Mouse (Mus musculus) heart, postnatal 10 days (tissue): ENCODE data around the gene Mt2. TPM values are rescaled to one million over a fixed set of nuclear protein-coding genes. Genes with fewer than 3 reads are reported as not detected.

Experiments used
- DNase-seq, 2 experiments: peaks; one replicate each; pipeline ENCODE4 v3.0.0; 2021
- intact Hi-C: fragments of 180-260 bp; cut with DNase I; formaldehyde crosslinking; loops from one replicate; pipeline ENCODE4 v1.15.1; 2025
- total RNA-seq, 2 experiments: library from RNA; stranded (reverse); gene quantifications; 2 replicates each; pipeline ENCODE4 v1.2.3; 2021

The Mt2 gene
- total RNA-seq, 2 experiments from 2014 or later: 9.4 to 87.4 TPM

GRCm38 (mm10) chr8:94192926-94193325, 20.5 kb downstream of the Mt2 start:
- DNase-seq: no peak
- intact Hi-C loops: loop anchor here (10.0 kb wide), 2 partner anchors 528 to 598 kb away; no protein-coding TSS in a partner anchor

- no peak for DNase-seq
- intact Hi-C loops: loop anchor here (5.0 to 10.0 kb wide), 3 partner anchors 92 to 600 kb away; no protein-coding TSS in a partner anchor
These were observed 22.2 kb downstream of the Mt2 start for GRCm38 (mm10) chr8:94194591-94195223.

- DNase-seq: peak; percentile 73 to 83
These were observed 26.9 kb downstream of the Mt2 start for GRCm38 (mm10) chr8:94199202-94199869.

DNA sequence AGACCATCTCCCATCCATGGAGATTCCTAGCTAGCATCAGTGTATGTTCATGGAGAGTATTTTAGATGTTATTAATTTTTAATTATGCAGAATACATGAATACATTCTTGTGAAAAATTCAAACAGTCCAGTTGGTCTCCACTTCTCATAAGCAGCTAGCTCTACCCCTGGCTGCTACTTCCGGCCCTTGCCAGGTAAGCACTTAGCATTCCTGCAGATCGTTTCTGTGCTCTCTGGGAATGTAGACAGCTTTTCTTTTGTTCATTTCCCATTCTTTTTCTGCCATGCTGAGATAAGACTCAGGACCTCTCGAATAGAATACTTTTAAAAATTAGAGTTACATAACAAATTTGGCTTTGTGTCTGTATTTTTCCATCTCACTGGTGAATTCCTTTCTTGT, 31.6 kb downstream of the Mt2 start:
- intact Hi-C loops: no loop called here

More at GRCm38 (mm10) chr8:94199202-94199869, 26.9 kb downstream of the Mt2 start:
- intact Hi-C loops: loop anchor here (1.0 to 10.0 kb wide), 4 partner anchors 32 to 605 kb away; no protein-coding TSS in a partner anchor

DNA sequence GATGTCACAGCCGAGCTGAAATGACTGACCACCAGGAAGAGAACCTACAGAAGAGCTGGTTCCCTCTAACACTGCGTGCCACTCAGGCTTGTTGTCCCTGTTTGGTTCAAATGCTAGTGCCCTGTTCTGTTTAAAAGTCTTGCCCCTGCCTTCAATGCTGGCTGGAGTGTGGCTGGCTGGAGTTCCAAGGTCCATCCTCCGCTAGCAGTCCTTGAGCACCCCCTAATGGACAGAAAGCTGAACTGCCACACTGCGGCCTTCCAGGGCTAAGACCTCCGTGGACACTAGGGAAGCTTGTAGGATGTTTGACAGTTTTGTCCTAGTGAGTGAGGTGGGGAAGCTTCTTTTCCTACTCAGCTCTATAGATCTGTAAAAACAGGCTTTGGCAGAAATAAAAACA, 33.3 kb downstream of the Mt2 start:
- peak; percentile 79 to 88 for DNase-seq
- intact Hi-C loops: no loop called here

More for the DNA sequence above, 31.6 kb downstream of the Mt2 start:
- DNase-seq: no peak

- no peak for DNase-seq
- intact Hi-C loops: no loop called here
These were observed 33.8 kb downstream of the Mt2 start for GRCm38 (mm10) chr8:94206256-94206655.

GRCm38 (mm10) chr8:94207491-94207890, 35.0 kb downstream of the Mt2 start:
- intact Hi-C loops: no loop called here

GRCm38 (mm10) chr8:94209639-94210038, 37.2 kb downstream of the Mt2 start:
- DNase-seq: peak in 1 of 2 experiments; percentile 16
- intact Hi-C loops: no loop called here

More at GRCm38 (mm10) chr8:94207491-94207890, 35.0 kb downstream of the Mt2 start:
- no peak for DNase-seq

- intact Hi-C loops: no loop called here
- no peak for DNase-seq
These were observed 37.8 kb downstream of the Mt2 start for GRCm38 (mm10) chr8:94210225-94210624.

DNA sequence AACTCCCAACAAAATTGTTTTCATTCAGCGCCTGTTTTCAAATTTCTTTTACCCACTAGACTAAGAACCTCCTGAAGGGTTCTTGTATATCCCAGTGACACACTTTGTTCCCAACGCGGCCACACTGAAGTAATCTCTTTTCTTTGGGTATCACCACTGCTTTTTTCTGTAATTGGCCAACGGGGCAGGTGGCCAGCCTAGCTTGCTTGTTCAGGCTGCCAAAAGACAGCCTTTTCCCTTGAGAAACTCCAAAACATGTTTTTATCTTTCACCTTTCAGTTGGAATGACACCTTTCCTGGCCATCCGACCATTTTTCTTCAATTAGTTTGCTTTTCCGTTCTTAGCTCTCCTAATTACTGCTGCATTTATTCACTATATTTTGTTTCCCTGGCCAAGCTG, 41.4 kb downstream of the Mt2 start:
- intact Hi-C loops: no loop called here

GRCm38 (mm10) chr8:94214252-94215173, 42.0 kb downstream of the Mt2 start, which contains the start of gene Nup93:
Gene Nup93, plus strand, starts transcription at chr8:94214564.
- intact Hi-C loops: no loop called here
- DNase-seq: peak; percentile 99

More for the DNA sequence above, 41.4 kb downstream of the Mt2 start:
- DNase-seq: no peak

Other genes with a start within 250 kb of the Mt2 start
- gene Amfr, start 159.8 kb upstream of the Mt2 start, total RNA-seq: 100 to 1,000 TPM; 125 to 126 TPM
- gene Nudt21, start 135.6 kb upstream of the Mt2 start, total RNA-seq: 10 to 100 TPM; 36.7 to 43.2 TPM
- gene Ogfod1, start 135.5 kb upstream of the Mt2 start, total RNA-seq: 10 to 100 TPM; 25.0 to 26.2 TPM
- gene Bbs2, start 73.7 kb upstream of the Mt2 start, total RNA-seq: 1 to 10 TPM; 6.8 to 8.7 TPM
- gene Mt4, start 35.5 kb upstream of the Mt2 start, total RNA-seq: not detected
- 10 to 100 TPM; 12.5 to 14.5 TPM for gene Mt3, start 20.1 kb upstream of the Mt2 start, total RNA-seq
- gene Mt1, start 6.4 kb downstream of the Mt2 start, total RNA-seq: 100 to 1,000 TPM; 104 to 394 TPM
- gene Nup93, start 41.9 kb downstream of the Mt2 start, total RNA-seq: 10 to 100 TPM; 27.6 to 28.3 TPM
- under 1 TPM in 1 of 2 experiments, not detected in 1; 0.38 TPM for gene Slc12a3, start 156.5 kb downstream of the Mt2 start, total RNA-seq
- 100 to 1,000 TPM in 1 of 2 experiments, 10 to 100 TPM in 1; 80.4 to 138 TPM for gene Herpud1, start 213.8 kb downstream of the Mt2 start, total RNA-seq